Mouse (Mus musculus) brain, embryonic 14.5 days (tissue): ENCODE measurements at regions not wholly inside any gene's neighbourhood (a gene's known extent, or its start where the extent isn't known, plus 50 kb on each side); places are given as distances from the start of the nearest gene placed in this dataset.

ENCODE experiments used
- CTCF ChIP-seq: fragments of 200-500 bp; IDR thresholded peaks from 2 replicates; pipeline ENCODE4 v1.5.1; 2012; ENCODE audit warnings: inconsistent platforms, mild to moderate bottlenecking, moderate library complexity, borderline replicate concordance; ENCODE audit not compliant: insufficient read depth, insufficient read length; ENCODE audit errors: extremely low read depth
- POLR2A ChIP-seq: fragments of 200-500 bp; IDR thresholded peaks from 2 replicates; pipeline ENCODE4 v1.6.1; 2012; ENCODE audit warnings: mild to moderate bottlenecking, inconsistent platforms, borderline replicate concordance; ENCODE audit not compliant: poor library complexity, insufficient read depth, insufficient read length, severe bottlenecking; ENCODE audit errors: extremely low read depth

DNA sequence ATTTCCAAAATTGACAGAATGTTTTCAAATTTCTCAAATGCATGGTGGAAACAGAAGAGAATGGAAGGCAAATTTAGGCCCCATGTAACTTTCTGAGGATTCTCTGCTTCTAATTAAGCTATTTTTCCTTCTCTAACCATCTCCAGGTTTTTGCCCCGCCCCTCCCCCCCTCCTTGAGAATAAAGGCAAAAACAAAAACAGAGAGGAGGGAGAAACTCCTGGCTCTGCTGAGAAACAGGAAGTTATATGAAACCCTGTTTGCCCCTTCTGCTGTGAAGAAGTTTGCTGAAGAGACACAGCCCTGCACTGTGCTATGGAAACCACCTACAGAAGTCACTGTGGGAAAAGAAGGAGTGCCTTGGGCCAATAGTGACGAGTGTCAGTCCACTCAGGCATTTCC is 332.9 kb upstream of the Nr2f2 start:
- no peak for TF ChIP-seq POLR2A
- TF ChIP-seq CTCF, result no peak
